Mouse (Mus musculus): ENCODE results near the gene Cad. TPM values are rescaled to one million over a fixed set of nuclear protein-coding genes. Genes with fewer than 3 reads are reported as not detected.

Gene Cad
- polyA plus RNA-seq, 1 experiment from 2014 or later: 15.3 TPM

GRCm38 (mm10) chr5:31108000-31108490 is 53.5 kb downstream of the Cad start, which contains the start of gene Slc30a3:
Gene Slc30a3, minus strand, starts transcription at chr5:31108237.
- no peak for DNase-seq (ENCODE audit: low spot score)

GRCm38 (mm10) chr5:31110781-31111180 is 56.2 kb downstream of the Cad start:
- peak; percentile 26 for DNase-seq (ENCODE audit: low spot score)

- no peak for DNase-seq (ENCODE audit: low spot score)
Observed at GRCm38 (mm10) chr5:31116354-31116753, 61.8 kb downstream of the Cad start, which contains the start of gene Trim54. Gene Trim54, plus strand, starts transcription at chr5:31116712.

- no peak for DNase-seq (ENCODE audit: low spot score)
Observed at GRCm38 (mm10) chr5:31116912-31117311, 62.3 kb downstream of the Cad start.

GRCm38 (mm10) chr5:31121111-31121510 is 66.5 kb downstream of the Cad start:
- DNase-seq (ENCODE audit: low spot score): no peak

- DNase-seq (ENCODE audit: low spot score): no peak
Observed at GRCm38 (mm10) chr5:31123481-31123880, 68.9 kb downstream of the Cad start.

- no peak for DNase-seq (ENCODE audit: low spot score)
Observed at GRCm38 (mm10) chr5:31126050-31126449, 71.5 kb downstream of the Cad start.

Other genes starting within 250 kb of the Cad start
- gene Mapre3, start 240.1 kb upstream of the Cad start, polyA plus RNA-seq (2015; fragmentation: Nextera tagmentation; extraction: Ambion mirVana): 3.4 and 3.8 TPM in 2 replicates
- 41.7 TPM in 2 replicates for gene Tmem214, start 186.8 kb upstream of the Cad start, polyA plus RNA-seq (2015; fragmentation: Nextera tagmentation; extraction: Ambion mirVana)
- gene Agbl5, start 166.1 kb upstream of the Cad start, polyA plus RNA-seq (2015; fragmentation: Nextera tagmentation; extraction: Ambion mirVana): 13.3 and 15.9 TPM in 2 replicates
- 396 and 461 TPM in 2 replicates for gene Ost4, start 147.0 kb upstream of the Cad start, polyA plus RNA-seq (2015; fragmentation: Nextera tagmentation; extraction: Ambion mirVana)
- 47.0 and 47.5 TPM in 2 replicates for gene Emilin1, start 141.4 kb upstream of the Cad start, polyA plus RNA-seq (2015; fragmentation: Nextera tagmentation; extraction: Ambion mirVana)
- 31.7 and 32.5 TPM in 2 replicates for gene Khk, start 133.3 kb upstream of the Cad start, polyA plus RNA-seq (2015; fragmentation: Nextera tagmentation; extraction: Ambion mirVana)
- 0.70 and 0.71 TPM in 2 replicates for gene Cgref1, start 109.2 kb upstream of the Cad start, polyA plus RNA-seq (2015; fragmentation: Nextera tagmentation; extraction: Ambion mirVana)
- gene Preb, start 94.4 kb upstream of the Cad start, polyA plus RNA-seq (2015; fragmentation: Nextera tagmentation; extraction: Ambion mirVana): 141 and 156 TPM in 2 replicates
- gene Tcf23, start 86.1 kb upstream of the Cad start, polyA plus RNA-seq (2015; fragmentation: Nextera tagmentation; extraction: Ambion mirVana): 0.03 and 0.04 TPM in 2 replicates
- gene Atraid, start 6.5 kb upstream of the Cad start, polyA plus RNA-seq (2015; fragmentation: Nextera tagmentation; extraction: Ambion mirVana): 123 and 132 TPM in 2 replicates
- gene Slc5a6, start 5.9 kb upstream of the Cad start, polyA plus RNA-seq (2015; fragmentation: Nextera tagmentation; extraction: Ambion mirVana): 7.0 and 8.7 TPM in 2 replicates
- gene Dnajc5g, start 51.5 kb downstream of the Cad start, polyA plus RNA-seq (2015; fragmentation: Nextera tagmentation; extraction: Ambion mirVana): not detected in 2 replicates
- 0.07 and 0.30 TPM in 2 replicates for gene Slc30a3, start 53.5 kb downstream of the Cad start, polyA plus RNA-seq (2015; fragmentation: Nextera tagmentation; extraction: Ambion mirVana)
- gene Trim54, start 61.9 kb downstream of the Cad start, polyA plus RNA-seq (2015; fragmentation: Nextera tagmentation; extraction: Ambion mirVana): 0.14 and 0.16 TPM in 2 replicates
- gene Ucn, start 84.0 kb downstream of the Cad start, polyA plus RNA-seq (2015; fragmentation: Nextera tagmentation; extraction: Ambion mirVana): not detected in 2 replicates
- 17.1 and 21.9 TPM in 2 replicates for gene Mpv17, start 99.5 kb downstream of the Cad start, polyA plus RNA-seq (2015; fragmentation: Nextera tagmentation; extraction: Ambion mirVana)
- 0.57 and 0.88 TPM in 2 replicates for gene Gm29609, start 125.1 kb downstream of the Cad start, polyA plus RNA-seq (2015; fragmentation: Nextera tagmentation; extraction: Ambion mirVana)
- 46.1 and 47.2 TPM in 2 replicates for gene Gtf3c2, start 125.4 kb downstream of the Cad start, polyA plus RNA-seq (2015; fragmentation: Nextera tagmentation; extraction: Ambion mirVana)
- gene Snx17, start 138.4 kb downstream of the Cad start, polyA plus RNA-seq (2015; fragmentation: Nextera tagmentation; extraction: Ambion mirVana): 126 and 144 TPM in 2 replicates
- 73.6 and 80.4 TPM in 2 replicates for gene Eif2b4, start 138.7 kb downstream of the Cad start, polyA plus RNA-seq (2015; fragmentation: Nextera tagmentation; extraction: Ambion mirVana)
- gene Zfp513, start 147.5 kb downstream of the Cad start, polyA plus RNA-seq (2015; fragmentation: Nextera tagmentation; extraction: Ambion mirVana): 7.0 TPM in 2 replicates
- 131 and 140 TPM in 2 replicates for gene Ppm1g, start 165.9 kb downstream of the Cad start, polyA plus RNA-seq (2015; fragmentation: Nextera tagmentation; extraction: Ambion mirVana)
- gene Nrbp1, start 186.1 kb downstream of the Cad start, polyA plus RNA-seq (2015; fragmentation: Nextera tagmentation; extraction: Ambion mirVana): 109 and 116 TPM in 2 replicates
- gene Gm9970, start 186.5 kb downstream of the Cad start, polyA plus RNA-seq (2015; fragmentation: Nextera tagmentation; extraction: Ambion mirVana): 0.64 and 0.67 TPM in 2 replicates
- 21.8 and 23.9 TPM in 2 replicates for gene Krtcap3, start 196.9 kb downstream of the Cad start, polyA plus RNA-seq (2015; fragmentation: Nextera tagmentation; extraction: Ambion mirVana)
- gene Ift172, start 236.3 kb downstream of the Cad start, polyA plus RNA-seq (2015; fragmentation: Nextera tagmentation; extraction: Ambion mirVana): 10.6 and 12.9 TPM in 2 replicates
- gene Fndc4, start 241.3 kb downstream of the Cad start, polyA plus RNA-seq (2015; fragmentation: Nextera tagmentation; extraction: Ambion mirVana): 2.0 and 2.5 TPM in 2 replicates
- gene Gckr, start 242.7 kb downstream of the Cad start, polyA plus RNA-seq (2015; fragmentation: Nextera tagmentation; extraction: Ambion mirVana): 0.04 and 0.06 TPM in 2 replicates